Mouse (Mus musculus): Measurements from ENCODE around the gene Ptprk.
A peak's percentile ranks its signal among the peaks of the same experiment; 100 is the strongest.

Ptprk gene

DNA sequence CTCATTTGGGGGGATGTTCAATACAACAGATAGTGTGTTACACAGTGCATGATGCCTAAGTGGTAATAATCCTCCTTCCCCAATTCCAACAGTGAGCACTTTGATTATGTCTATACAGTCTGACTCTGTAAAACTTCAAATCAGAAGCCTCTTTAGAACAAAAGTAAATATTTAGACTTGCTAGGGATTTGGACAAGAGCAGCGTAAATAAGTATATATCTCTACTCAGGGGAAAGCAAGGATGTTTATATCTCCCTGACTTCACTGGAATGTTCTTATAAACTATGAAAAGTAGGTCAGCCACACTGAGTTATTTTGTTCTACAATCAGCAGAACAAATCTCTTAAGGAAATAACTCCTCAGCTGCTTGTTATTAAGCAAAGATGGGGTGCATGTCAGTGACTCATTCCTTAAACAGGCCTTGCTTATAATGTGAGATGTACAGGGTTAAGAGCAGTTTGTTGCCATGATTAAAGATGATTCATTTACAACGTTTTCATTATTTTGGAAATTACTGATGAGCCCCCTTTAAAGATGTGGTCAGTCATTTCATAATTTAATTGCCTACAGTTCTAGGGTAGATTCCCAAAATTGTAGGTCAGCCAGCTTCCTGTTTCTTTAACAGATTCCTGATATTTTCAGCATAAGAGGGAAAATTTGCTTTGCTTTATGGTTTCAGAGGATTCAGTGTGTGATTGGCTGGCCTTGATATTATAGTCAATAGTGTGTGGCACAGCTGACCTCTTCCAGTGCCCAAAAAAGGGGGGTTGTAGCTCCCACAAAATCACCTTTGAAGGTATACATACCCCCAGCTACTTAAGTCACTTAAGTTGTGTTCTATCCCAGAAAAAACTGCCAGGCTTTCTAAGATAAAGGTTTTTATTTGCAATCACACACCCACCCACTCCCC is 321.2 kb downstream of the Ptprk start:
- DNase-seq (ENCODE audit: low read depth, low spot score) = peak; percentile 59

DNA sequence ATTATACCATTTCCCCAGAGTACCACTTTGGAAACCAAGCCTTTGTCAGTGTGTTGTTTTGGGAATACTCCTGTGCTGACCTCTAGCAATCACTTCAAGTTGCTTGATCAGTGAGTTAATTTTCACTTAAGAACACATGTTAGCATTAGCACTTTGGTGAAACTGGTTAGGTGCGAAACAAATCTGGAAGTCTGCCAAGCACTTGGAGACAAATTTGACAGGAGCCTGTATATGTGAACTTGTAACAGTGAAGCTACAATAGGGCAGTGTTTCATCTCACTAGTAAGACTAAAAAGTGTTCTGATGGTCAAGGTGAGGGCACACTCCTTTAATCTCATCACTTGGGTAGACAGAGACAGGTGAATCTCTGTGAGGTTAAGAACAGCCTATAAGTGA is 321.9 kb downstream of the Ptprk start:
- DNase-seq (ENCODE audit: low read depth, low spot score) = peak; percentile 3

DNA sequence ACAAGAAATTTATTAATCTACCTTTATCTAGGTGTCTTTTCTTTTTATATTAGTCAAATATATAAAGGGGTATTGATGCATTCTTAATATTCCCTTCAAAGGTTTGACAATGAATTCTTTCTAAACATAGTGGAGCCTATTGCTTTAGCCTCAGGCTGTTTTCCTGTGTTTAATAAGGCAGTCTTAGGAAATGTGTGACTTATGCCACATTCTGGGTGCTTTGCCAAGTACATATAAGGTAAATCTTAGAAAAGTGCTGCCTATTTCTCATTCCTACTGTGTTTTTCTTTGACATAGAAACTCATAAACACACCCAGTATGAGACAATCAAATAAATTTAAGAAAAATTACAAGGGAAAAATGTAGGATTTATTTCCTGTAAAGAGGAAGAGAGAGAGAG is 327.2 kb downstream of the Ptprk start:
- peak; percentile 76 for DNase-seq (ENCODE audit: low read depth, low spot score)

DNA sequence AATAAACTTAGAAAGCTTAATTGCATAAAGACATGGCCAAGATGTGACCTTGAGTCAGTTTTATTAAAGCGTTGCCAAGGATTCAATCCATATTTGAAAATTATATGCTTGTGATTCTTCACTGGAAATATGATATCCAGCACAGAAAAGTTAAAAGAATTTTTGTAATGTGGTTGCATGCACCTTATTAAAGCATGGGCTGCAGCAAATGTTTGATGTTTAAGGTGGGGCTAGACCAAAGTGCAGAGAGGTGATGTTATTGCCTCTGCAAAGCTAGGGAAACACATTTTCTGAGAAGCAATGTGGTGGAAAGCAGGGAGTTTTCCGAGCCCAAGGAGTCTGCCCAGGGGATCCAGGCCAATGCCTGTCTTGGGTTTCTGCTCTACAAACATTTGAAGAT is 334.4 kb downstream of the Ptprk start:
- DNase-seq (ENCODE audit: low read depth, low spot score) = no peak

DNA sequence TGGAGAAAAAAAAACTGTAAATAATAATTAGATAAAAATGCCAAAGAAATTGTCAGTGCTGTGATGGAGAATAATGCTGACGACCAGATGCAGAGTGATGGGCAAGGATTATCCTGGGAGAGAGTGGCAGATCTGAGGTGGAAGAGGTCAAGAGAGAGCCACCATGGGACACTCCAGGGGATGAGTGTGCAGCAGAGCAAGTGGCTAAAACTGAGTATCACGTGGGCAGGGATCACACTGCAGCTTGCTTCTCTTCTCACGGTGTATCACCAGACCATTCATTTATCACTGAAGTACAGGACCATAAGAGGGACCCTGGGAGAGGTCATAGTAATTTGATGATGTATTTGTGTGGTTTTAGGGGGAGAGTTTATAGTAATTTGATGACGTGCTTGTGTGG is 340.2 kb downstream of the Ptprk start:
- no peak for DNase-seq (ENCODE audit: low read depth, low spot score)

DNA sequence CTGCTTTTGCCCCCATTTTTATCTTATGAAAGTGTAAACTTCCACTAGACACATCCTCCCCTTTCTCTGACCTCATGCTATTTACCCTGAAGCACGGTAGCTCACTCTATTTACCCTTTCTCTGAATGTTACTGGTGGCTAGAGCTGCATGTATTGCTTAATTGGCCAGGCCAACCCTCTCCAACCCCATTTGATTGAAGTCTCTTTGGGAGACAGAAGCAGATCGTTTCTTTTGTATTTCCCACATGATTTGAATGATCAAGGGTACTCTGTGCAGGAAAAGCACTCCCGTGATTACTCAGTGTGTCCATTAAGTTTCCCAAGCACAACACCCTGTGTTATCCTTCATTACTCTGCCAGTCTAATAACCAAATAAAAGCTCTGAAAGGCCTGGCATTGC is 348.0 kb downstream of the Ptprk start:
- DNase-seq (ENCODE audit: low read depth, low spot score) = no peak

DNA sequence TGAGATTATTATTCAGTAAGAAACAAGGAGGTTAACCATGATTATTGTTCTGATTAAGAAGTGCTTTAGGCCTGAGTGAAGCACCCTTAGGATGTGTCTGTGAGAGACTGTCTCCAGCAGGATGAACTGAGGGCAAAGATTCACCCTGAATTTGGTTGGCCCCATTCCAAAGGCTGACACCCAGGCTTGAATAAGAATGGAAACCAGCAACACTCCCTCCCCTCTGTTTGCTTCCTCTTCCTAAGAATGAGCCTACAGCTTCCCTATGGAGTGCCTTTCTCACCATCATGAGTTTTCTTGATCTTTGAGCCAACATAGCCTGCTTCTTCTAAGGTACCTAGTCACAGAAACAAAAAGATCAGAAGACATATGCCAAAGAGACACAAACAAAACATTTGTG is 350.8 kb downstream of the Ptprk start:
- DNase-seq (ENCODE audit: low read depth, low spot score) = no peak

DNA sequence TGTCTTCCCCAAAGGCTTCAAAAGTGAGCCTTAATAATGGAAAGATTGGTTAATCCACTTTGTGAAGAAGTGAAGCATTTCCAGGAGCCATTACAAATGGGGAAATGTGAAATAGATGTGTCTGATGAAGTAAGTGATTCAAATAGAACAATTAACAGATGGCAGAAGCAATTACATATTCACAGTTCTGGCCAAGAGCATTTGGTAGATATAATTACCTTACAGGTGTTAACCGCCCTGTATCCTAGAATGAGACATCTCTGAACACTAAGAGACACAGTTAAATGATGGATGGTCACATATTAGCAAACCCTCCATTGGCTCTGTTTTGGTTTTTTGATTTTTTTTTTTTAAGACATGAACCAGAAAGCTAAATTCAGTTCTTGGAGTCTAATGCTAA is 361.5 kb downstream of the Ptprk start:
- no peak for DNase-seq (ENCODE audit: low read depth, low spot score)

DNA sequence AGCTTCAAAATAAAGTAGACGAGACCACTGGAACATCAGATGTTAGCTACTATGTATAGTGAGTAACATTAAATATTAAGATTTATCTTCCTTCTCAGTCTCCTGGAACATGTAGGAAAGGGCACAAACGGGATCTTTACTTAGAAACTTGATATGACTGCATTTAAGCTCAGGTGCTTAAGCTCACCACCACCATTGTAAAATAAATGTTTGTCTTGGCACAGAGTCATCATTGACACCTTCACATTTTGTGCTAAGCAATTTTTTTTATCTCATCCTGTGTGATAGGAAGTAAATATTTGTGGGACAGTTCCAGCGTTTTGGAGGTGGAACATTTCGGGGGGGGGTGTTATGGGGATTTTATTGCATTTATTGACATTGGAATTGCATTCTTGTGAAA is 375.2 kb downstream of the Ptprk start:
- no peak for DNase-seq (ENCODE audit: low read depth, low spot score)

DNA sequence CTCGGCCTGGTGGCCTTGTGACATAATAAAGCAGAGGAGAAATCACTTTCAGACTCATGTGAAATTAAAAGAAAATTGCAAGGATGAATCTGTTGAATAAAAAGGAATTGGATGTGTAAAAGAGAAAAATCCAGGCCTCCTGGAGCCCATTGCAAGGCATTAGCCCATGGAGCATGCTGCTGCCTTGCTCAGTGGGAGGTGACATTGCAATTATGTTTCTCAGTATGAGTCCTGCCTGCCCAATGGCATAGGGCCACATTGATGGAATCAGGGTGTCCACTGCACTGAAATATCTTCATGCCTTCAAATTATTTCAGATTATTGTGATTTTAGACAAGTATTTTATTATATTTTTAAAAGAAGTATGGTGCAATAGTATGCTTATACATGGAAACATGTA is 376.0 kb downstream of the Ptprk start:
- DNase-seq (ENCODE audit: low read depth, low spot score) = no peak

DNA sequence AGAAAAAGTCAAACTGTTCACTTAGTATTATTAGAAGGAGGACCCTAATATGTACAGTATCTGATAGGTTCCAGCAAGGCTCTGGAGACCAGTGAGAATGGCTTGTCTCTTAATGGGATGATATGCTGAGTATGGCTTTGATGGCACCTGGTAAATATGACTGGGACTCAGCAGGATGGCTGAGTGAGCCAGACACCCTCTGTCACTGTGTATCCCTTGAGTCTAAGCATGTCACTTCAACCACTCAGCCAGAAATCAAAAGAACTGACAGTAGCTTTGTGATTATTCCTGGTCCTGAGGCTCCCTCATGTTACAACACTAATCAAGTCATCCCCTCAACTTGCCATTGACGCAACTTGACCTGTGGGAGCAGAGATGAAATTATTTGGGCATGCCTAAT is 383.4 kb downstream of the Ptprk start:
- DNase-seq (ENCODE audit: low read depth, low spot score) = no peak

DNA sequence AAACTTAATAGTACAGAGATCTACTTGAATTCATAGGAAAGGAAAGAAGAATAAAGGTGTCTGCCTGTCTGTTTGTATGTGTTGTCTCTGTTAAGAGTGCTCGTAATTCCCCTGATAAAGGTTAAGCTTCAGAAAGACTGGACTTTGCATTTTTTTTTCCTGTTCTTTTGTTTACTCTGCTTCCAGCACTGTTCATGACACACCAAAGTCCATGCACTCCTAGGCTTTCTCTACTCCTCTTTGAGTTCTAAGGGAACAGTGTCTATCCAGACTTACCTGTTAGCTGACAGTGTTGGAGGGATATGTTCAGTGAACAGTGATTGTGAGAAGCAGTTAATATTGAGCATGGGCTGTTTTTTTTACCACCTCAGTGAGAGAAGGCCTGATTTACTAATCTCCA is 385.3 kb downstream of the Ptprk start:
- DNase-seq (ENCODE audit: low read depth, low spot score) = no peak

DNA sequence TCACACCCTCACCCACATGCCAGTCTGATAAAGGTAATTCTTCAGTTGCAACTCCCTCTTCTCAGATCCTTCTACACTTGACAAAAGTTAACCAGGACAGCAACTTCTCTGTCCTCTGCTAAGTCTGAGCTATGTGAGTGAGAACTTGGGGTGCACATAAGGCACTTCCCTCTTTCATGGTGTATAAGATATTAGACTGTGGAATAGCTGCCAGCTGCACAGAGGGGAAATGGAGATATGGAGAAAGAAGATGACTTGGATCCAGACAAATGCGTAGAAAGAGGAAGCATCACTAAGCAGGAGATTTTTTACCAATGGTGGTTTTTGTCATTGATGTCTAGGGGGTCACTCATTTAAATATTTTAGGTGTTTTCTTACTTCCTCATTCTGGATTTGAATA is 389.1 kb downstream of the Ptprk start:
- DNase-seq (ENCODE audit: low read depth, low spot score) = no peak

DNA sequence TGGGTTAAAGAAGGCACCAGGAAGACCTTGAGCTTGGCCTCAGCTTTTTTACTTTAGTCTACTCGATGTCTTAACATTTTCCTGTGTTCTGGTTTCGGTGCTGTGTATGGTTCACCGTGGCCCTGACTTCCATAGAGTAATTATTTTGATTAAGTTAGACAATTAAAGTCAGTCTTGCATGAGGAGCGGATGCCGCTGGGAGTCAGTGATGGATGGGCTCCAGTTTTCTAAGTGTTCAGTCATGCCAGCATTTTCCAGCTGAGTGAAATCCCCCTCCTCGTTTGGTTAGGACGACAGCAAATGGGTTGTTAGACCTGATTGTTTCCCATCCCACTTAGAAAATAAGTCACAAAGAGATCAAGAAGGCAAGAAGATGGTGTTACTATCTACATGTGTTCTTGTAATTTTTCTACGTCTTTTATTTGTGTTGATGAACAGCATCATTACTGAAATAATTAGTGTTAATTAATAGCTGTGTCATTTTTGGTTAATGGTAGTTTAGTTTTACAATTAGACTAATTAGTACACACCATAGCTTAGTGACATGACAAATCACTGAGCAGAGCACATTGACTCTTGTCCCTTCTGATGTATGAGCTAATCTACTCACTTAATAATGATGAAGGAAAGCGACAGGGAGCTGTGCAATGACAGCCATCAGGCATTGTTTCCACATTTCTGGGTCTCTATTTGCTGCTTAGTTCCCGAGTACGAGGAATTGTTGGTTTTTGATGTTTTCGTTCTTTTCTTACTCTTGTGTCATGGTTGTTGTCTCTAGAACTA is 390.3 kb downstream of the Ptprk start:
- DNase-seq (ENCODE audit: low read depth, low spot score) = no peak

DNA sequence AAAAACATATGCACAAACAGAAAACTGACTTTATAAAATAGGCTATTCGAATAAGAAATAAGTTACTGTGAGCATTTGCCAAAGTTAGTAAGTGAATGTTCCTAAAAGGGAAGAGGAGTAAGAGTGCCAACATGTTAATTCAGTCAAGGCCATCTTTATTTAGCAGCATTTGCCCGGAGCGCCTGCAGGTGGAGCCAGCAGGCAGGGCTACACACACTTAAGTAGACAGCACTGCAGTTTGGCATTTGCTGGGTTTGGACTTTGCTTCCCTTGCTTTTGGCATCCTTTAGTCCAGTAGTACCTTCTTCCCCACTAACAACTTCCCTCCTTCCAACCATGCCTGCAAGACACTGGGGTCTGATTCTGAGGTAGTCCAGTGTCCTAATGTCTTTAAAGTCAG is 411.0 kb downstream of the Ptprk start:
- peak; percentile 46 for DNase-seq (ENCODE audit: low read depth, low spot score)

DNA sequence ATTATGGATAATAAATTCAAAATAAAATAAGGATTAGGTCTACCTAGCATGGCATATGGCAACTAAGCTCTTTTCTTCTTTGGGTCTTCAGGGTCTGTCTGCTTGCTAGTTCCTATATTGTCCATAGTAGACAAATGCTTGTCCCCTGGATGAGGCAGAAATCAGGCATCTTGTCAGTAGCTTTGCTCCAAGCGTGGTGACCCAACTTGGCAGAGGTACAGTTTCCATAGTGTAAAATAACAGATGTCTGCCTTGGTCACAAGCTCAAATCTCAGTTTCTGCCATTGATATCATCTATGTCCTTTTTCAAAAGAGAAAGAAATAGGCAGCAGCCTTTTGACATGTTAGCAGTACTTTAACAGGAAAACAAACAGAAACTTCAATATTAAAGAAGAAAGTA is 416.4 kb downstream of the Ptprk start:
- no peak for DNase-seq (ENCODE audit: low read depth, low spot score)

DNA sequence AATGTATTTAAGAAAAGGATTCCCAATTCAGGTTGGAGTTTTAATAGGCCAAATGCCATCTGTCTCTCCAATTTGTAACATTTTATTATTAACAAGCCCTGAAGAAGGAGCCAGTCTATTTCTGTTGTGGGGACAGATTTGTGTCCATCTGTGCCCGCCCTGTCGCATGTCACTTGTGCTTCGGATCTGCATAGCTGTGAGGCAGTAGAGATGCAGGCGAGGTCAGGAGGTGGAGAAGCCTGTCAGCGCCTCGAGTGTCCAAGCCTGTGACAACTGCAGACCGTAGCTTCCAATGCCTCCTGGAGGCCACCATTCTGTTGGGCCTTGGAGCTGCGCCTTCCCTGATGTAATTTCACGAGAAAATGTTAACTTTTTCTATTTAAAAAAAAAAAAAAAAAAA is 417.6 kb downstream of the Ptprk start:
- DNase-seq (ENCODE audit: low read depth, low spot score) = no peak

DNA sequence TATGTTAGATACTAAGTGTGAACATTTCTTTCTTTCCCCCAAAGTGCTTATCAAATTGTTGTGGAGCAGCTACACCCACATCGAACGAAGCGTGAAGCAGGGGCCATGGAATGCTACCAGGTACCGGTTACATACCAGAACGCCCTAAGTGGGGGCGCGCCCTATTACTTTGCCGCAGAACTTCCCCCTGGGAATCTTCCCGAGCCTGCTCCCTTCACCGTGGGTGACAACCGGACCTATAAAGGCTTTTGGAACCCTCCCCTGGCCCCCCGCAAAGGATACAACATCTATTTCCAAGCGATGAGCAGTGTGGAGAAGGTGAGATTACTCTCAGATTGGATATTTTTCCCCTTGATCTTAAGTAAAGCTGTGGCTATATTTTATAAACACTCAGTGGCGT is 418.2 kb downstream of the Ptprk start:
- DNase-seq (ENCODE audit: low read depth, low spot score) = no peak

DNA sequence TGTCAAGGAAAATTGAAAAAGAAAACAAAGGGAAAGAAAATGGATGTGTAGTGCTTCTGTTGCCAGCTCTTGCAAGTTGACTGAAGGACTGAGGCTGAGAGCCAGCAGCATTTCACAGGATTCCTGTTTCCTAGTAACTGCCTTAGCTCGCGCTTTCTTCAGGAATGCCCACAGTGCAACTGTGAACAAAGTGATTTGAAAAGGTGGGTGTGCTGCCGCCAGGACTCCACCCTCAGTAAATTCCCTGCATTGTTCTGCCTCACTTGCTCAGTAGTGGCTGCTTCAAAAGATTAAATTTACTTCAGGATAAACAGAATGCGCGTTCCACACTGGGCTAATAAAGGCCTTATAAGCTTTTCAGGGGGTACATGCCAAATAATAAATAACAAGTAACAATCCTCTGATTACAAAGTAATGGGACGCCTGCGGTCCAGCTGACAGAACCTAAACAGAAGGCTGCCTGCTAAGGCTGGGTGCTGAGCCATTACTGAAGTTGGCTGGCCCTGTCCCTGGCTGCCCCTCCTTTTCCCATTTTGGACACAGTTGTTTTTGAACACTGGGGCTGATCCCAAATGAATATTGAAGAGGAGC is 418.7 kb downstream of the Ptprk start:
- DNase-seq (ENCODE audit: low read depth, low spot score) = no peak

DNA sequence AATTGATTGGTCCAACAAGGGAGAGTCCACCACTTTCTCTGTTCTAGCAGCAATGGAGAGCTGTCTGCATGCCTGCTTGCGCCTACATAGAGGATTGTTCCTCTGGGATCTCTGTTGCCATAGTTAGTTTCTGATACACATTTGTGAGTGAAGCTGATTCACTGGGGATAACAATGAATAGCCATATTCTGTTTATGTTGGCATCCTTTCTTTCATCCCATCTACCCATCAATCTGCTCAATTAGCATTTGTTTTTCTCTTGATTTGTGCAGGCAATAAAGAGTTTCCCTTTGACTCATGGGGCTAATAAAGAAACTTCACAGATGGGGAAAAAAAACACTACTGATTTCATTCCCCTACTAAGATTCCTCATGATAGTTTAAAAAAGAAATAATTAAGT is 423.2 kb downstream of the Ptprk start:
- no peak for DNase-seq (ENCODE audit: low read depth, low spot score)

DNA sequence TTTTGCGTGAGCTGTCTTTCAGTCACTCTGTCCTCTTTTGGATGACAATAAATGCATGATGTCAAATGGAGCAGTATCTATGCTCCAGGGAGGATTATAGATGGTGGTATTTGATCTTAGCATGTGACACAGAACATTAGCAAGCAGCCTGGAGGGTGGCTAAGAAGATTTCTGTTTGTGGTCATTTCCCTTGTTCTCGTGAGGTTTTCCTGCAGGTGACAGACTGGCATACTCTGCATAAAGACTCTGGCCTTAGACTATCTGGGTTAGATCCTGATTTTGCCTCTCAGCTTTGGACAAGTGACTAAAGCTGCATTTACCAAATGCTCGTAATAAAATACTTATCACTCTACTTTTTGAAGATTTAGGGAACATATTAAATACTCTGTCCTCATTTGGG is 423.9 kb downstream of the Ptprk start:
- DNase-seq (ENCODE audit: low read depth, low spot score) = no peak

DNA sequence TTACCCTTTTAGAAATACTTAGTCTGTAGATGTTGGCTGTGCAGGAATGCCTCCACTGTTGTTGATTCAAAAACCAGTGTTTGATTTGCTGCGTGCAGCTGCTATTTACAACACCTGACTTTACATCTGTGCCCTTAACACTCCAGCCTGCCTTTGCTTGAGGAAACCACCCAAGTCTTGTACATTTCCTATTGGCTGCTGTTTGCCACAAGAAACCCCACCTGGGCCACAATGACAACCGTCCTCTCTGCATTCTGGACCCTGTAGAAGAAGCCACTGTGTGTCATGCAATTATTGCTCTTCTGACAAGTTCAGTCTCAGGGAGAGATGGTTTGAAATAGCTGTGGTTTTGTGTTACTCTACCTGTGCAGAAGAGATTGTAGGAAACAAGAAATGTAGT is 439.0 kb downstream of the Ptprk start:
- no peak for DNase-seq (ENCODE audit: low read depth, low spot score)

DNA sequence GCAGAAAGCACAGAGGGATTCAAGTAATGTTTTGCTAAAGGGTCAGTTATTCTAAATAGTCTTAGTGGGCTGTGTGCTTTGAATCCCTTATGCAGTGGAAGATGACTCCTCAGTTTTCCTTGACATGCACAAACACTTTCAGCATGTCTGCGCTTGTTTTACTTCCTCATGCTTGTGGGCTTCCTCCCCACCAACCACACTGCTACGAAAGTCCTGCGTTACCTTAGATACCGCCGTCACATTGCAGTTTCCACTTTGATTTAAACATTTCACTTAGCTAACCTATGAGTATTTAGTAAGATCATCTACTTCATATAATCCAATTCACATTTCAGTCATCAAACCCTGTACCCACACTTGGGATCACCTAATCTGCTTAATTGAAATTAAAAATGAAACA is 441.5 kb downstream of the Ptprk start:
- DNase-seq (ENCODE audit: low read depth, low spot score) = no peak
